Mouse (Mus musculus) megakaryocyte, embryonic 14.5 days (primary cell): ENCODE measurements at regions not wholly inside any gene's neighbourhood (a gene's known extent, or its start where the extent isn't known, plus 50 kb on each side); places are given as distances from the start of the nearest gene placed in this dataset.

ENCODE experiments used
- H3K27me3 ChIP-seq: replicated peaks from 2 replicates; pipeline ENCODE3; 2012; ENCODE audit warnings: inconsistent platforms
- H3K36me3 ChIP-seq: replicated peaks from 2 replicates; pipeline ENCODE3; 2012; ENCODE audit warnings: low read length, inconsistent platforms, mixed read lengths
- H3K4me1 ChIP-seq: 2 replicates; pipeline ENCODE4 v1.6.1; 2012; ENCODE audit warnings: inconsistent platforms
- H3K4me3 ChIP-seq: replicated peaks from 2 replicates; pipeline ENCODE3; 2012; ENCODE audit warnings: moderate library complexity, mild to moderate bottlenecking, inconsistent platforms
- H3K9me3 ChIP-seq: 2 replicates; pipeline ENCODE4 v1.6.1; 2012; ENCODE audit warnings: inconsistent platforms
- FLI1 ChIP-seq: IDR thresholded peaks from 2 replicates; pipeline ENCODE4 v1.6.1; 2012; ENCODE audit warnings: low read length, inconsistent platforms, mixed read lengths
- GATA1 ChIP-seq: IDR thresholded peaks from 3 replicates; pipeline ENCODE4 v1.6.1; 2012; ENCODE audit warnings: mixed read lengths, low read length, inconsistent platforms, borderline replicate concordance

DNA sequence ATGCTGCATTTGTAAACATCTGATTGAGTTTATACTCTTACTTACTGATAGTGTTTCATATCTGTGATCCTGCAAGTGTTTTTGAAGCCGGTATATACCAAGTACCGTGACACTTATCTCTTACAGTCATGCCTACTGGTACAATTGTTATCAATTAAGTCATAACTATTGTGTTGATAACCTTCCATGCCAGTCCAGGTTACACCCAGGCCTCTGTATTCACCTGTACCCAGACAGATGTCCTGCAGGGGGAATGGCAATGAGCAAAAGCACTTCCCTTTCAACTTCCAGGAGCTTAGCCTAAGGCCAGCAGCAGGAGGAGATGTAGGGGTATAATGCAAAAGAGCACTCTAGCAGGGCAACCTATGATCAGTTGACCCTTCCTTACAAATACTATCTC lies 232.2 kb upstream of the Jun start:
- Histone ChIP-seq H3K9me3 (no peaks in the 10 kb centered on the region), H3K4me3 (no peak overlapping the region), H3K4me1 (no peaks in the 10 kb centered on the region), H3K27me3 (peaks cover 2% of the 10 kb centered on the region), H3K36me3 (no peaks in the 10 kb centered on the region)
- TF ChIP-seq GATA1: no peak
- no peak for TF ChIP-seq FLI1

DNA sequence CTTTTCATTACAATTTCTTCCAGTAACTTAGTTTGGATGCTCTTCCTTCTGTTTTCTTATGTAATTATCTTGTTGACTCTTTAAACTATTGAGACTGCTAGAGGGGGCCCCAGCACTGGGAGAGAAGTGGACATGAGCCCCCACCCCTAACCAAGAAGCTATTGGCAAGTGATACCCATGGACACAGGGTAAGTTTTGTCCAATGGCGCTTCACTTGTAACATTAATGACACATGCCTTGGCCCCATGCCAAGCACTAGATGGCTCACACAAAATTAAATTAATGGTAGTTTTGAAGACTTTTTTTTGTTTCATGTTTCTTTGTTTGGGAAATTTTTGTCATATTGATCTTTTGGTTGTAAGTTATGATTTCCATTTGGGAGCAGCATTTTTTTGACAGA lies 232.7 kb upstream of the Jun start:
- Histone ChIP-seq H3K9me3 (no peaks in the 10 kb centered on the region), H3K4me3 (no peak overlapping the region), H3K27me3 (peaks cover 2% of the 10 kb centered on the region), H3K4me1 (no peaks in the 10 kb centered on the region), H3K36me3 (no peaks in the 10 kb centered on the region)
- TF ChIP-seq FLI1 (no peak), GATA1 (no peak)

DNA sequence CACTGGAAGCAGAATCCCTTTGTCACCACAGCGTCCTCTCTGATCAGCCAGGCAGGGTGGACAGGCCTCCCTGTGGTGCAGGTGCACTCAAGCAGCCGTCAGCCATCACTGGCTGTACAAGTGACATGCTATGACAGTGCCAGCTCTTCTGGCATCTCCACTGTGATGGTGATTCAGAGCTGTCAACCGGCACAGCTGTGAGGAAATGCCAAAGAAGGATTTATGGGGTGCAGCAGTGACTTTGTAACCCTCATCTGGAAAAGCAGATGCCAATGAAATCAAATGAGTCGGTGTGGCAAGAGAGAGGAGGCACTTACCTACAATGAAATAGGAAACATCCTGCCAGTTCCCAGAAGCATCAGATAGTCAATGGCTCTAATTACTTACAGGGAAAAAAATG lies 238.3 kb upstream of the Jun start:
- no peaks in the 10 kb centered on the region for H3K27me3 ChIP-seq
- no peaks in the 10 kb centered on the region for H3K9me3 ChIP-seq
- peaks cover 4% of the 10 kb centered on the region for H3K4me1 ChIP-seq
- H3K36me3 ChIP-seq: no peaks in the 10 kb centered on the region
- TF ChIP-seq GATA1: no peak
- TF ChIP-seq FLI1: no peak
- H3K4me3 ChIP-seq: no peak overlapping the region

DNA sequence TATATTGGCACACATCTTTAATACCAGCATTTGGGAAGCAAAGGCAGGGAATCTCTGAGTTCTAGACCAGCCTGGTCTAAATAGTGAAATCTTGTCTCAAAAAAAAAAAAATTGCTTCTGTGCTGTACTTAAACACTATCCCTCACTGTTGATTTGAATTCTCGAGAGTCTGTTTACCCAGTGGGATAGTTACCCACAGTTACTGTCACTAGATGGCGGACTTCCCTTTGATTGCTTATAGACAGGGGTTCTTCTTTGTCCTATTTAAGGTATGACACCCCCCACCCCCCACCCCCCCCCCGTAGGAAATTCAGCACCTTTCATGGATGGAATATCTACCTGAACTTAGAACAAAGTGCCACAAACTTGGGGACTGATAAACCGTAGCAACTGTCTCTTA lies 242.1 kb upstream of the Jun start:
- peaks cover 8% of the 10 kb centered on the region for H3K4me1 ChIP-seq

DNA sequence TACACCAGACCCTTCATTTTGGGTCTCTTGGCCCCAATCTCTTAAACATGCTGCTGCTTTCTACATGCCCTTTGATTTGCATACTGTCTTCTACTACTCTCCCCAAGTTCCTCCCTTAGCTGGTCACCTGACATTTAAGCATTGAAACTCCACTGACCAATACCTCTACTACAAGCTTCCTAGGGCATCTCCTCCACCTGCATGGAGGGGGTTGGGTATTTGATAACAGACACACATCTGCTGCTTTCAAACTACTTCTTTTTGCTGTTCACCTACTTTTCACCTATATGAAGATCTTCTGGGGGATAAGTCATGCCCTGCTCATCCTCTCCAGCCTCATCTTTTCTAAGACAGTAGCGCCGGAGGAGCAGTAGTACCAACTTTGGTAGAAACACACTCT lies 249.9 kb upstream of the Jun start:
- Histone ChIP-seq H3K36me3 (no peaks in the 10 kb centered on the region), H3K9me3 (no peaks in the 10 kb centered on the region), H3K27me3 (no peaks in the 10 kb centered on the region), H3K4me3 (no peak overlapping the region), H3K4me1 (peaks cover 25% of the 10 kb centered on the region)
- no peak for TF ChIP-seq FLI1
- no peak for TF ChIP-seq GATA1

More for the DNA sequence above, 242.1 kb upstream of the Jun start:
- no peaks in the 10 kb centered on the region for H3K27me3 ChIP-seq
- no peaks in the 10 kb centered on the region for H3K9me3 ChIP-seq
- no peak overlapping the region for H3K4me3 ChIP-seq
- no peak for TF ChIP-seq GATA1
- no peak for TF ChIP-seq FLI1
- H3K36me3 ChIP-seq: no peaks in the 10 kb centered on the region

DNA sequence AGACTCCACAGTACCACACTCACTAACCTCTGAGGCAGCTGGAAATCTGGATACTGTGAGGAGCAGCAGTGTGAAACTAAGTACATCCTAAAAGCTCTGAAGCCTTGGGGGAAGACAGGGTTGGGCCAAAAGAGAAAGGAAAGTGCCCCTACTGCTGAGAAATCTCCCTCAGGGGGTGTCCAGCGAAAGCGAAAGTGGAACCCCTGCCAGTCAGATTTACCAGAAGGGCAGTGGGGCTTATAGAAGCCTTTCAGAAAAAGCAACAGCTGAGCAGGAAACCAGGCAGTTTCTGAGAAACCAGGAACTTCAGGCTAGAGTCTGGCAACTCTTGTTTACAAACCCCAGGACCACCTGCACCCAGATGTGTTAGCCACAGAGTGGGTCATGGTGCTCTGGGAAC lies 251.3 kb upstream of the Jun start:
- no peak for TF ChIP-seq GATA1
- TF ChIP-seq FLI1: no peak
- peaks cover 23% of the 10 kb centered on the region for H3K4me1 ChIP-seq
- no peaks in the 10 kb centered on the region for H3K36me3 ChIP-seq
- H3K4me3 ChIP-seq: peak overlapping the region; percentile 87
- H3K27me3 ChIP-seq: no peaks in the 10 kb centered on the region
- peaks cover 4% of the 10 kb centered on the region for H3K9me3 ChIP-seq

DNA sequence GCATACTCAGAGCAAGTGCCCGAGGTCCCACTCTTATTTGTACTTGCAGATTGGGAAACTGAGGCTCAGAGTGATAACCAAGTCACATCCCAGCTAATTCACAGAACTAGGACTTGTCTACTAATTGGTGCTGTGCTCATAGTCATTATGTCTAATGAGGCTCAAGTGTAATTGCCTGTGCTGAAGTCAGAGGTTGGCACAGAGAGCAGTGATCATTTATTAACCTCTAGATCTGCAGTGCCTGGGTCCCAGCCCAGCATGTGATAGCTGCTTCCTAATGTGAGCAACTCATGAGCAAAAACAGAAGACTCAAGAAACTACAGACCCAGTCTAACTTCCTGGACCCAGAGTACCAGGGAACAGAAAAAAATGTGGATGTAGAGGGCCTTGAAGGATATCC lies 252.0 kb upstream of the Jun start:
- H3K9me3 ChIP-seq: peaks cover 4% of the 10 kb centered on the region
- no peaks in the 10 kb centered on the region for H3K36me3 ChIP-seq
- peaks cover 21% of the 10 kb centered on the region for H3K4me1 ChIP-seq
- H3K4me3 ChIP-seq: no peak overlapping the region
- no peak for TF ChIP-seq FLI1
- H3K27me3 ChIP-seq: no peaks in the 10 kb centered on the region

DNA sequence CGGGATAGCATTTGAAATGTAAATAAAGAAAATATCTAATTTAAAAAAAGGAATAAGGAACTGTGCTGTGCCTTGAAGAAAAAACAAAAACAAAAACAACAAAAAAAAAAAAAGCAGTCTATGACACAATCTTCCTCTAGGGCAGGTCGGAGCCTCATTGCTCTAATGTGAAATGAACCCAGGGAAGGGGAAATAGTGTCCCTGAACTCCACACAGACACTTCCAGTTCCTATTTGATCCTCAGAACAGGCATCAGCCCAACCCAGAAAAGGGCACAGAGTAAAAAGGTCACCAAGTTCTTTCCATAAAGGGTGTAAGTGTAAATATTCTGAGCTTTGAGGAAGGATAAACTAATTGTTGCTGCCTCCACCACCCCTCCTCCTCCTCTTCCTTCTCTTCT lies 250.2 kb upstream of the Fggy start:
- H3K36me3 ChIP-seq: no peaks in the 10 kb centered on the region
- H3K27me3 ChIP-seq: peaks cover 1% of the 10 kb centered on the region
- H3K9me3 ChIP-seq: peaks cover 4% of the 10 kb centered on the region
- no peak overlapping the region for H3K4me3 ChIP-seq
- TF ChIP-seq FLI1: no peak
- no peak for TF ChIP-seq GATA1
- H3K4me1 ChIP-seq: peaks cover 19% of the 10 kb centered on the region

DNA sequence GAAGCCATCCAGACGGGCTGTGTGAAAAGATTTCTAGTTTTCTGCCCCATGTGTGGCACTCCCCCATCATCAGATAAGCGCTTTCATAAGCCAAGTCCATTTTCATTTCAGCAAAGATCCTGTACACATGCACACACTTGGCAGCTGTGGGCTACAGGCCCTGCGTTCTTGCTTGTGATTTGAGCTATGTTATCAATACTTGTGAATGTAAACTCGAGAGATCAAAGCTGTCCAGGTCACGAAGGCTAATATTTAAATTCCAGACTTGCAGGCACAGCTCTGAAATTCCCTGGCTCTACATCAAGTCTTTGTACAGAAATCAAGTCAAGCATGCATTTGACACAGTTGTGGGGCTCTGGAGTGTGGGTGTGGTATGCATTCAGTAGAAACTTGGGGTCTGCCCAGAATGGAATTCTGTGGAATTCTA lies 248.8 kb upstream of the Fggy start:
- peaks cover 1% of the 10 kb centered on the region for H3K27me3 ChIP-seq
- H3K4me3 ChIP-seq: no peak overlapping the region
- peaks cover 7% of the 10 kb centered on the region for H3K4me1 ChIP-seq
- H3K36me3 ChIP-seq: no peaks in the 10 kb centered on the region
- H3K9me3 ChIP-seq: peaks cover 4% of the 10 kb centered on the region
- TF ChIP-seq FLI1 (no peak), GATA1 (no peak)

DNA sequence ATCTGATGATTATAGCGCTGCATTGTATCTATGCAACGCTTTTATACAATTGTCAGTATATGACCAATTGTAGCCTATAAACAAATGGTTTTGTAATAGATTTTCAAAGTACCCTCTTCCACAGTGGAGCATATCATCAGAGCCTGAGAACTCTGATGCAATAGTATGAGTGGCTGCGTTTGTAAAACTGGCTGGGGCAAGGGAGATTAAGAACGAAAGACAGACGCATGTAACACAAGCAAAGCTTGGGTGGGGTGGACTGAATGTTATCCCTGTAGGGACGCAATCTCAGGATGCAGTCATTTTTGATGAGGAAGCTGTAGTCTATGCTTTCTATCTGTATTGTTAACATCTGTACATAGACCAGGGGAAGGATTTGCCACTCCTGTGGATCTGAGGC lies 246.9 kb upstream of the Fggy start:
- H3K36me3 ChIP-seq: no peaks in the 10 kb centered on the region
- no peak for TF ChIP-seq GATA1
- TF ChIP-seq FLI1: no peak
- H3K27me3 ChIP-seq: peaks cover 1% of the 10 kb centered on the region

DNA sequence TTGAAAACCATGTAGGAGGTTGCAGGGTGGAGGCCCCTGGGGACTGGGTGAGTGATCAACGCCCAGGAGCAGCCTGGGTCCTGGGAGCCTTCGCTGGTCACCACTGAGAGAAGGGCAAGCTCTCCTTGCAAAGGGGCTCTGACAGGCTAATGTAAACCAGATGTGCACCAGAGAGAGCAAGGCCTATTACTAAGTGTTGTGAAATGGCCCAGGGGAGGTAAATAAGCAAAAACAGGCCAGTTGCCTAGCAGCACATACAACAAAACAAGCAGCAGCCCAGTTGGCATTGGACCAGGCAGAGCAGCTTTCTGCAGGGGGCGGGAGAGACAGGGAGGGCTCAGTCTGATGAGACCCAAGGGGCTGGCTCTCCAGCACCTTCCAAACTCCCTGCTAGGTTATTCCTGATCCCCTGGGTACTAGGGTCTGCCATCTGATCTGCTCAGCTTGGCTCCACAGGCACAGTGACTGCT lies 239.5 kb upstream of the Fggy start:
- TF ChIP-seq GATA1: no peak
- TF ChIP-seq FLI1: no peak
- H3K36me3 ChIP-seq: no peaks in the 10 kb centered on the region
- no peaks in the 10 kb centered on the region for H3K27me3 ChIP-seq
- no peak overlapping the region for H3K4me3 ChIP-seq
- no peaks in the 10 kb centered on the region for H3K9me3 ChIP-seq
- peaks cover 24% of the 10 kb centered on the region for H3K4me1 ChIP-seq

More for the DNA sequence above, 246.9 kb upstream of the Fggy start:
- Histone ChIP-seq H3K9me3 (peaks cover 4% of the 10 kb centered on the region), H3K4me3 (no peak overlapping the region), H3K4me1 (no peaks in the 10 kb centered on the region)
